ENCODE assay signal across 8 mouse cellular contexts in genomic region chr17:80982412-80982787, GRCm38 (mm10). TPM values are rescaled to one million over a fixed set of nuclear protein-coding genes. Genes with fewer than 3 reads are reported as not detected.
DNase-seq lines count a peak whose midpoint lies in the region; ATAC-seq and TF ChIP-seq lines count a peak whose summit lies in the region.

No protein-coding gene starts in this region.

- peak; percentile 91 for ATAC-seq in frontal cortex, adult (ENCODE audit: low TSS enrichment)
- peak; percentile 44; the same call in 1 of the 2 replicates for ATAC-seq in lung, embryonic 15.5 days (ENCODE audit: borderline replicate concordance, extremely low read depth, low FRiP score, low TSS enrichment)

- peak overlapping the region; percentile 76 for H3K27ac ChIP-seq in cerebellum, adult 2 months (ENCODE audit: insufficient read depth, low read length)
- peak overlapping the region; percentile 23; the same call in 1 of the 2 replicates for H3K27ac ChIP-seq in hindbrain, embryonic 10.5 days
- H3K27ac ChIP-seq in lung, embryonic 15.5 days, result no peak overlapping the region

- peak; percentile 49 for DNase-seq in WW6 (ENCODE audit: low read depth, low spot score)
- peak; percentile 94 to 98 for DNase-seq in cerebellum, adult 2 months
- DNase-seq in hindbrain, embryonic 10.5 days (ENCODE audit: low spot score), result peak; percentile 69
- peak; percentile 90 to 96 for DNase-seq in layer of hippocampus, adult 8-10 months (ENCODE audit: low spot score in 2 of 2)
- peak; percentile 80 for DNase-seq in ovary, postnatal 14 days (ENCODE audit: low spot score)
- DNase-seq in urinary bladder, postnatal 4 days (ENCODE audit: low spot score in 2 of 2), result peak; percentile 50 to 70

- no peaks in the 10 kb centered on the region for H3K27me3 ChIP-seq in cerebellum, adult 2 months (ENCODE audit: control insufficient read depth, insufficient read depth, low read length)
- no peaks in the 10 kb centered on the region for H3K27me3 ChIP-seq in hindbrain, embryonic 10.5 days (ENCODE audit: insufficient read depth, poor library complexity, severe bottlenecking)
- no peaks in the 10 kb centered on the region for H3K27me3 ChIP-seq in lung, embryonic 15.5 days

- no peaks in the 10 kb centered on the region for H3K9me3 ChIP-seq in hindbrain, embryonic 10.5 days
- no peaks in the 10 kb centered on the region for H3K9me3 ChIP-seq in lung, embryonic 15.5 days

- TF ChIP-seq CTCF in cerebellum, adult 2 months (IDR thresholded peaks at IDR 0.05; ENCODE audit: borderline replicate concordance, insufficient read depth, low read depth, low read length), result peak; percentile 96

- peaks cover 40% of the 10 kb centered on the region for H3K4me1 ChIP-seq in cerebellum, adult 2 months (ENCODE audit: control insufficient read depth, insufficient read depth, low read length)
- H3K4me1 ChIP-seq in hindbrain, embryonic 10.5 days (replicated peaks), result peaks cover 9% of the 10 kb centered on the region
- peaks cover 23% of the 10 kb centered on the region for H3K4me1 ChIP-seq in lung, embryonic 15.5 days

- peak; percentile 35; the same call in 1 of the 2 replicates for TF ChIP-seq POLR2A in cerebellum, adult 2 months (IDR thresholded peaks at IDR 0.05; ENCODE audit: borderline replicate concordance, insufficient read depth, low read length)

- no peak overlapping the region for H3K4me2 ChIP-seq in lung, embryonic 15.5 days

- WGBS in cerebellum, adult 2 months, result 1% methylated on average over 8 of the region's 8 CpGs
- 18% methylated on average over 8 of the region's 8 CpGs for WGBS in hindbrain, embryonic 10.5 days
- WGBS in lung, embryonic 15.5 days, result 11% methylated on average over 8 of the region's 8 CpGs

- no peaks in the 10 kb centered on the region for H3K36me3 ChIP-seq in hindbrain, embryonic 10.5 days
- H3K36me3 ChIP-seq in lung, embryonic 15.5 days, result no peaks in the 10 kb centered on the region

- H3K4me3 ChIP-seq in cerebellum, adult 2 months (replicated peaks; ENCODE audit: insufficient read depth, low read depth, low read length), result peak overlapping the region; percentile 37
- no peak overlapping the region for H3K4me3 ChIP-seq in hindbrain, embryonic 10.5 days
- H3K4me3 ChIP-seq in lung, embryonic 15.5 days, result no peak overlapping the region

- H3K9ac ChIP-seq in lung, embryonic 15.5 days, result no peak overlapping the region

RNA-seq across cellular contexts. Expression of gene Tmem178, which starts 38.0 kb away (rescaled TPM):
- polyA plus RNA-seq in cerebellum, adult 2 months (2012; rRNA removed), result 128 and 146 TPM in 2 replicates
- 4.5 and 13.0 TPM in 2 replicates for polyA plus RNA-seq in hindbrain, embryonic 10.5 days (2016; fragmentation: Nextera tagmentation; extraction: Ambion mirVana)
- 100 to 1,000 TPM in 1 of 4 experiments, 10 to 100 TPM in 3; 92.1 to 105 (median 98.5) TPM for total RNA-seq in layer of hippocampus, adult 8-10 months (2022)
- 16.1 and 16.5 TPM in 2 replicates for polyA plus RNA-seq in lung, embryonic 15.5 days (2015; fragmentation: Nextera tagmentation; extraction: Ambion mirVana)
